Comparison of ENCODE assay signal across 8 mouse cellular contexts in genomic region chr6:34316854-34317771, GRCm38 (mm10). TPM values are rescaled to one million over a fixed set of nuclear protein-coding genes. Genes with fewer than 3 reads are reported as not detected.
A peak's percentile ranks its signal among the peaks of the same experiment; 100 is the strongest.
DNase-seq lines count a peak whose midpoint lies in the region; ATAC-seq lines count a peak whose summit lies in the region.

Gene Akr1b3 (minus strand): TSS chr6:34317478.

- H3K4me2 ChIP-seq in hindbrain, embryonic 16.5 days (ENCODE audit: low read length), result peak within 1 kb of the TSS; percentile 88

- under 1% methylated on average over 60 of the region's 60 CpGs for WGBS in hindbrain, embryonic 16.5 days
- under 1% methylated on average over 60 of the region's 60 CpGs for WGBS in macrophage (ENCODE audit: missing documents)

- peaks cover 7% of the 10 kb centered on the region for H3K4me1 ChIP-seq in hindbrain, embryonic 16.5 days (ENCODE audit: control insufficient read depth, insufficient read depth, low read depth, low read length)

- no peaks in the 10 kb centered on the region; the same call in 1 of the 2 replicates for H3K27me3 ChIP-seq in hindbrain, embryonic 16.5 days (replicated peaks; ENCODE audit: control insufficient read depth, insufficient read depth, low read length)

- H3K4me3 ChIP-seq in hindbrain, embryonic 16.5 days (ENCODE audit: low read length), result peak within 1 kb of the TSS; percentile 74
- H3K4me3 ChIP-seq in macrophage (ENCODE audit: inconsistent target), result peak within 1 kb of the TSS; percentile 70

- peak within 1 kb of the TSS; percentile 56 for H3K27ac ChIP-seq in hindbrain, embryonic 16.5 days (ENCODE audit: low read depth, low read length)
- peak within 1 kb of the TSS; percentile 52 for H3K27ac ChIP-seq in macrophage

- DNase-seq in WW6 (ENCODE audit: low read depth, low spot score), result peak; percentile 84
- peak; percentile 62 to 80 for DNase-seq in cerebellum, postnatal 4 days (ENCODE audit: low spot score in 2 of 2)
- DNase-seq in gastrocnemius, adult 18-20 months (ENCODE audit: low spot score), result peak; percentile 91
- peak; percentile 84 to 92 for DNase-seq in left cerebral cortex, adult 18-20 months (ENCODE audit: low spot score in 2 of 2)
- DNase-seq in right cerebral cortex, adult 18-20 months, result peak; percentile 96
- peak; percentile 59 for DNase-seq in urinary bladder, postnatal 10 days (ENCODE audit: low spot score)

- no peaks in the 10 kb centered on the region for H3K36me3 ChIP-seq in hindbrain, embryonic 16.5 days (ENCODE audit: control insufficient read depth, insufficient read depth, low read length)
- peaks cover 3% of the 10 kb centered on the region; the same call in 1 of the 2 replicates for H3K36me3 ChIP-seq in macrophage (ENCODE audit: inconsistent target)

- H3K9me3 ChIP-seq in hindbrain, embryonic 16.5 days (ENCODE audit: control insufficient read depth, low read length), result no peaks in the 10 kb centered on the region

- ATAC-seq in hindbrain, embryonic 16.5 days, result peak; percentile 100

- H3K9ac ChIP-seq in hindbrain, embryonic 16.5 days (ENCODE audit: low read depth, low read length), result peak within 1 kb of the TSS; percentile 80

- peaks cover 44% of the 10 kb centered on the region for H3K79me2 ChIP-seq in macrophage (ENCODE audit: inconsistent target)

RNA-seq across cellular contexts. Expression of gene Akr1b3, which starts in this region (rescaled TPM):
- 100 to 1,000 TPM; 171 to 189 TPM for total RNA-seq in gastrocnemius, adult 18-20 months (2021)
- 122 and 123 TPM in 2 replicates for polyA plus RNA-seq in hindbrain, embryonic 16.5 days (2015; fragmentation: Nextera tagmentation; extraction: Ambion mirVana)
- 10 to 100 TPM; 51.2 to 55.2 TPM for total RNA-seq in left cerebral cortex, adult 18-20 months (2021)
- total RNA-seq in macrophage (2018; cell fraction: chromatin; rRNA removed), result 10 to 100 TPM in 16 of 26 experiments, 1 to 10 TPM in 10; 2.4 to 38.1 (median 13.1) TPM
- 100 to 1,000 TPM; 107 to 158 (median 137) TPM for total RNA-seq in macrophage (2018; cell fraction: cytosol; rRNA removed)
- total RNA-seq in macrophage (2018; cell fraction: nucleus; rRNA removed), result 10 to 100 TPM; 16.9 to 77.1 (median 35.1) TPM
- polyA plus RNA-seq in macrophage (2018), result 115 to 197 TPM (median 149 TPM) in 3 replicates

Comparison
In these comparisons a context has a peak if more than half of its experiments do, and no peak if none do; other contexts are left out.
1. Peak in every context shown above with its lines: DNase-seq, ATAC-seq, H3K4me3 ChIP-seq and H3K27ac ChIP-seq.